Mouse (Mus musculus): ENCODE measurements around the gene Mlx.
"Not testable (repeated sequence)": the region's sequence is repeated elsewhere in the genome, so short reads cannot be mapped to it uniquely, and the experiment has no call there.

Mlx gene

DNA sequence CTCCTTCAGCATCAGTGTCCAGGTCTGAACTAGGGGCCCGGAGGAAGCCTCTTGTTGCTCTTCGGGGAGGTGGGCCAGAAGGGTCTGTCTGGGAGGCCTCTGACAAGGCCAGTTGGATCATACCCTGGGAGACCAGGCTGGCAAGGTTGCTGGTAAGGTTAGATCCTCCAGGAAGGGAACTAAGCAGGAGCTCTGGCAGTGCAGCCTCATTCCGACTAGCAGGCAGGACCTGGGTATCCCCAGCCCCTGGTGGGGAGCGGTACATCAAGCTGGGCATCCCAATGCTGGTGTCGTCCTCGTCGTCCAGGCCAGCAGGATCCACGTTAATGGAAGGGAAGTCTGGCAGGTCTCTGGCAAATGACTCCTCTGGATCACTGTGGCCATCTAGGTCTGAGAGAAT is 11.2 kb downstream of the Mlx start:
- DNase-seq (ENCODE audit: low read depth, low spot score) = no peak

DNA sequence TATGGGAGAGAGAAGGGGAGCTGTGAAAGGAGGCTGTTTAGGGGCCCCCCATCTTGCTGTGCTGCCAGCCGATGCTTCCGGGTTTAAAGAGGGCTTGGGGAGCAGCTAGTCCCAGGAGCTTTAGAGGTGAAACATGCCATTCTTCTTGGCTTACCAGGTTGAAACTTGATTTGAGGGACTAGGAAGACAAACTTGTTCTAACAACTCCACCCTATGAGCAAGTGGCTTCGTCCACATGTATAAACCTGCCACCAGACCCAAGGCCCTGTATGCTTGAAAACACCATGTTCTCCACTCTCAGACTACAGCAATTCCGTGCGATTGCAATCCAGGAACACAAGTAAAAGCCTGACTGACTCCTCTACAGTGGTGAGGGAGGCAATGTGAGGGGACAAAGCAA is 15.9 kb downstream of the Mlx start:
- DNase-seq (ENCODE audit: low read depth, low spot score) = no peak

DNA sequence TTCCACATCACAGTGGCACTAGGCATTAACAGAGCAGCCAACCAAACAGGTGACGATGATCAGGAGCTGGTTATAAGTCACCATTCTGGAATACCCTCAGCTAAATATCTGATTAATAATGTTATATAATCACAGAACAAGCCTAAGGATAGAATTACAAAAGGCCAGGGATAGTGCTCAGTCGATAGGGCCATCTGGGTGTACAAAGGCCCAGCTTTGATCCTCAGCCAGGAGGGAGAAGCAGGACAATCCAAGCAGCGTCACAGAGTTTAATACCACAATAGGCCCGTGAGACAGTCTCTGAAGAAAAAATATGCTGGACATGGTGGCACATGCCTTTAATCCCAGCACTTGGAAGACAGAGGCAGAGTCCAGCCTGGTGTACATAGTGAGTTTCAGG is 22.3 kb downstream of the Mlx start:
- no peak for DNase-seq (ENCODE audit: low read depth, low spot score)

DNA sequence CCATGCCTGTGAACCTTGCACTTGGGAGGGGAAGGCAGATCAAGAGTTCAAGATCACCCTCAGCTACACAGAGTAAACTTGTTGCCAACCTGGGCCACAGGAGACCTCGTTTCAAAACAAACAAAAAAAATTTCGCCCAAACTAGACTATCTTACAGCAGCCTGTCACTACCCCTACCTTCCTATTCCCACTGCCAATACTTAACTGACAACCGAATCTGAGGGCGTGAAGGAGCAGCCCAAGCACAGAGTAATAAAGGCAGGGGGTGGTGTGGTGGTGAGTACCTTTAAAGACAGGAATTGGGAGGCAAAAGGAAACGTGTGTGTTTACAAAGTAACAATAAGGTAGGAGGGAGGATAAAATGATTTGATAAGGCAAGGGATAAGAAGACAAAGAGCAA is 23.6 kb downstream of the Mlx start:
- DNase-seq (ENCODE audit: low read depth, low spot score) = no peak

DNA sequence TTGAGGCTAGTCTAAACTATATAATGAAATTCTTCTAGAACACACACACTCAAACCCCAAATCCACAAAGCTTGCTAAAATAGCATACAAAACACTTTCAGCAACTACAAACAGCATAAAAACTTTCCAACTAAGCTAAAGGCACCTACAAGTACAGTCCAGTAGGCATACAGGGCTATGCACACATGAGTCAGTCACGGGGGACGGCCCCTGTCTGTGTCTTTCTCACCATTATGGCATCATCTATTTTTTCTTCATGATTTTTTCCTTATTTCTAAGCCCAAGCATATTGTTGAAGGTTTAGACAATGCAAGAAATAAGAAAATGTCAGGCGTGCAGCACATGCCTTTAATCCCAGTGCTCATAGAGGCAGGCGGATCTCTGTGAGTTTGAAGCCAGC is 24.1 kb downstream of the Mlx start:
- no peak for DNase-seq (ENCODE audit: low read depth, low spot score)

DNA sequence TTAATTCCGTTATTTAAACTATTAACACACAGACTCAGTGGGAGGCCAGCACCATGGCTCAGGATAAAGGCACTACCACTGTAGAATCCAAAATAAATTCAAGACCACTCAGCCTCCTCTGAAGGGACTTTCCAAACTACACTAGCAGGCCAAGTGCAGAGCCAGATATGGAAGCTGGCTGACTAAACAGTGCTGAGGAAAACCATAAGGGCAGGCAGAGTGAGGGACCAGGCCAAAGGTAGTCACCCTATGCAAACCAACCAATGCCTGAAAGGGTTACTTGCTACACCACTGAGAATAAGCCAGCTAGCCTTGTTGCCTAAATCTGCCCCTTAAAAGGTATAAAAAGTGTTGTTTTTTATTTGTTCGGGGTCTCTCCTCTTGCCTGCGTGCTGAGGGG is 25.1 kb downstream of the Mlx start:
- DNase-seq (ENCODE audit: low read depth, low spot score) = no peak

DNA sequence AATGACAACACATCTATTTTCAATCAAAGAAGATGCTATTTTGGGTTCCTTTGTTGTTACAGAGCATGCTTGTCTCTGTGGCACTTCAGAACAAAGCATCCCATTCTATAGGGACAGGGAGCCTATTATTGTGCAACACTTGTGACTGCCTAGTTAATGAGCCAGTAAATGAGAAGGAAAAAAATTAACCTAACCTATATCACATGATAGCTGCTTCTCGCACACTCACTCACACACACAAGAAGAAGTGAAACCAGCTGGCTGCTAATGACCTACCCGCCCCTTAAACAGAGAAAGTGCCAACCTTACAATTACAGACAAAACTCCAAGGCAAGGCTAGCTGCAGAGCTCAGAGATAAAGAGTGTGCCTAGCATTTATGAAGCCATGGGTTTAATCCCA is 28.5 kb downstream of the Mlx start:
- no peak for DNase-seq (ENCODE audit: low read depth, low spot score)

DNA sequence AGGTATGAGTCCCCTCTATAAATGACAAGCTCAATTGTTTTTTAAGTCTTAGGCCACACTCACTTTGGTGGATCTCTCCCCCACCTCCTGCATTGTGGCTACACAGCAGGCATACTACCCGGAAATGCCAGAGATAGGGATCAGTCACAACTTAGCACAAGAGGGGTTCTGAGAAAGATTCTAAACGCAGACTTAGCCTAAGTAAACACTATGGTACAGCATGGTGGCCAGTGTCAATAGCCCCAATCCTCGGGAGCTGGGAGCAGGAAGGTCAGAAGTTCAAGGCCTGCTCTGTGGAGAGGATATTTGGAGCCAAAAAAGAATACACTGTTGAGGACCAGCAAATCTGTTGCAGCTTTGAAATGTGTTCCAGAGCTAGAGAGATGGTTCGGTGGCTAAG is 31.0 kb downstream of the Mlx start:
- DNase-seq (ENCODE audit: low read depth, low spot score) = no peak

DNA sequence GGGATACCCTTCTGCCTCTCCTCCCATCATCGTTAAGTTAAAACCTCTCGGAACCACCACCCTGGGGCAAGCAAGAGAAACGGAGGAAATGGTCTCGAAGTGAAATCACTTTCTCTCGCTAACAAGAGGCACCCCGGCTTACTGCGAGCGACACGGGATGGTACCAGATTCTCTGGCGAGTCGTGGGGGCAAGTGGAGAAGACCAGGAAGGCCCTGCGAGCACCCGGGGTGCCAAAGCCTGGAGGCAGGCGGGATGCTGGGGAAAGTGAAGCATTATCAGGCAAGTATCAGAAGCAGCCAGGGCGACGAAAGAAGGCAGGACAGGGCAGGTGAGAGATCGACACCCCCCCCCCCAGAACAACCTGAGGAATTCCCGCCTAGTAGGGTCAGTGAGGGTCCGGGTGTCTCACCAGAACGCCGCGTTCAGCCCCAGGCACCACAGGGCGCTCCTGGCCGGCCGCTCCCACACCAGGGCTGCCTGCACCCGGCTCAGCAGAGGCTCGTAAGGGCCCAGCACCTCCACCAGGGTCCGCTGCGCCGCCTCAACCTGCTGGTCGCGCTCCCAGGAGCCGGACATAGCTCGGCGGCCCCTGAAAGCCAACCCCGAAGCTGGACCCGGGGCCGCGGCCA is 32.2 kb downstream of the Mlx start:
- no peak for DNase-seq (ENCODE audit: low read depth, low spot score)

DNA sequence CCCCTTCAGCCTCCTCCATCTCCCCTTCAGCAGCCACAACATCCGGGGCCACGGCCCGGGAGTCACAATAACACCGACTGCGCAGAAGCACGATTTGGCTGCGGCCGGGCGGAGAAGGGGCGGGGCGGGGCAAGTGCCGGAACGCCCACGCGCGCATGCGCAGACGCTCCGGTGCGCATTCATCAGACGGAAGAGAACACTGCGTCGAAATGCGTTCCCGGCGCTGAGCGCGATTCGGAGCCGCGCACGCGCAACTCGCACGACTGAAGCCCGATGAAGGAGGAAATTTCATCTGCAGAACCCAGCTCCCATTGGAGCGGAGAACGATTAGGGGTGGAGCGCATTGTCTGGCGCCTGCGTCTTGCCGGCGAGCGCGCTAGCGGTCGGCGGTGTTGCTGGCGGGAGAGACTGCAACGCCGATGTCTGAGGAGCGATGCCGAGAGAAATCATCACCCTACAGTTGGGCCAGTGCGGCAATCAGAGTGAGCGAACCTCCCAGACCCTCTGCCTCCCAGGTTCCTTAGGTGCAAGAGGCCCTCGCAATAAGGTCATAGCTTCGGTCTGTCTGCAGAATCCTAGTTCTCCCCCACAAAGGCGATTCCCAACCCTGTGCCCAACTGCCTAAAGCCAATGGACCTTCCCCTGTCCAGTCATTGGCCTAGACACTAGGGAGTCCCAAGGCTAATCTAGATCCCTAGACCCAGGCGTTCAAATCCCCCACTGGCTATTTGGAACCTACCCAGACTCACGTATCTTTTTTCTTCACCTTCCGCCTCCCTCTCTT is 32.9 kb downstream of the Mlx start, which contains the start of the genes Retreg3 and Tubg1:
TSS of gene Retreg3 (minus strand) at position 133 of the 784 bp plus-strand sequence.
TSS of gene Tubg1 (plus strand) at position 178 of the 784 bp plus-strand sequence.
- DNase-seq (ENCODE audit: low read depth, low spot score) = peak; percentile 99

DNA sequence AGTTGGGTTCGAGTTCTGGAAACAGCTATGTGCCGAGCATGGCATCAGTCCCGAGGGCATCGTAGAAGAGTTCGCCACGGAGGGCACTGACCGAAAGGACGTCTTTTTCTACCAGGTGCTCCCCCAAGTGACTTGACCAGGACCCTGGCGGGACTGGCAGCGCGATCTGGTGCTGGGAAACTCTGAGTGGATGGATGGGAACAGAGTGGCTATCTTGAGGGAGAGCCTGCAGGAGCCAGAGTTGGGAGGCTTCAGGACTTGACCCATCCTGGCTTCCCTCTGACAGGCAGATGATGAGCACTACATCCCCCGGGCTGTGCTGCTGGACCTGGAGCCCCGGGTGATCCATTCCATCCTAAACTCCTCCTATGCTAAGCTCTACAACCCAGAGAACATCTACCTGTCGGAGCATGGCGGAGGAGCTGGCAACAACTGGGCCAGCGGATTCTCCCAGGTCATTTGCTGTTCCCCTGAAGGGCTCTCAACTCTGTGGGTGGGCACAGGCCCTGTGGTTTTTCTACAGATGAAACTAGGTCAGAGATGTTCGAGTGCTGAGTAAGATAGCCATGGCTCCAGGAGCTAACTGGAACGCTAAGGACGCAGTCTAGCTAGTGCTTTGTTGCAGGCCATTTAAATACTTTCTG is 33.6 kb downstream of the Mlx start:
- DNase-seq (ENCODE audit: low read depth, low spot score) = no peak

DNA sequence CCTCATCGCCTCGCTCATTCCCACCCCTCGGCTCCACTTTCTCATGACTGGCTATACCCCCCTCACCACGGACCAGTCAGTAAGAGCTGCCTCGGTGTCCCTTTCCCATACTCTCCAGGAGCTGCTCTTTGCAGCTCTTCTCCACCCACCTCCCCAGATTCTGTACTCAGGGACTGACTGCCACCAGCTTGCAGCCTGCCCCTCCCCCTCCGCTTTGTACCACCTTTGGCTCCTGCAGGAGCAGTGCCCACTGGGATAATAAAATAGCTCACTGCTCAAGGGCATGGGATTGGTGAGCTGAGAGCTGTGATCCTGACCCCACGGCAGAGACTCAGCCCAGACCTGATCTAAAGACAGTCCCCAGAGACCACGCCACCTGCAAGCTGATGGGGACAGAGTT is 37.4 kb downstream of the Mlx start:
- DNase-seq (ENCODE audit: low read depth, low spot score) = not testable (repeated sequence)

DNA sequence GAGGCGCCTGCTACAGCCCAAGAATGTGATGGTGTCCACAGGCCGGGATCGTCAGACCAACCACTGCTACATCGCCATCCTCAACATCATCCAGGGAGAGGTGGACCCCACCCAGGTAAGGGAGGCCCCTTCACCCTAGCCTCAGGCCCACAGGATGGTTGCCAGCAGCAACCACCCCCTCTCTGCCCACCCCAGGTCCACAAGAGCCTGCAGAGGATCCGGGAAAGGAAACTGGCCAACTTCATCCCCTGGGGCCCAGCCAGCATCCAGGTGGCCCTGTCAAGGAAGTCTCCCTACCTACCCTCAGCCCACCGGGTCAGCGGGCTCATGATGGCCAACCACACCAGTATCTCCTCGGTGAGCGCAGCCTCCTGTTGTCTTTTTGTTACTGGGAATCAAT is 37.9 kb downstream of the Mlx start:
- not testable (repeated sequence) for DNase-seq (ENCODE audit: low read depth, low spot score)

DNA sequence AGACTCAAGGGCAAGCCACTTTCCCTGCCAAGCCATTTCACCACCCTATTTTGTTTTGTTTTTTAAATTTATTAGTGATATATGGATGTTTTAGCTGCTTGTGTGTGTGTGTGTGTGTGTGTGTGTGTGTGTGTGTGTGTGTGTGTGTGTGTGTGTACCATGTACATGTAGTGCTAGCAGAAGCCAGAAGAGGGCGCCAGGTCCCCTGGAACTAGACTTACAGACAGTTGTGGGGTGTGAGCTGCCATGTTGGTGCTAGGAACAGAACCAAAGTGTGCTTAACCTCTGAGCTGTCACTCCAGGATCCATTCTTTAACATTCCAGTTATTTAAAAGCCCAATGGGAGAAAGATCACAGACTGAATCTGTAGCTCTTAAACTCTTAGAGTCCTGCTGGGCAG is 40.0 kb downstream of the Mlx start:
- no peak for DNase-seq (ENCODE audit: low read depth, low spot score)

DNA sequence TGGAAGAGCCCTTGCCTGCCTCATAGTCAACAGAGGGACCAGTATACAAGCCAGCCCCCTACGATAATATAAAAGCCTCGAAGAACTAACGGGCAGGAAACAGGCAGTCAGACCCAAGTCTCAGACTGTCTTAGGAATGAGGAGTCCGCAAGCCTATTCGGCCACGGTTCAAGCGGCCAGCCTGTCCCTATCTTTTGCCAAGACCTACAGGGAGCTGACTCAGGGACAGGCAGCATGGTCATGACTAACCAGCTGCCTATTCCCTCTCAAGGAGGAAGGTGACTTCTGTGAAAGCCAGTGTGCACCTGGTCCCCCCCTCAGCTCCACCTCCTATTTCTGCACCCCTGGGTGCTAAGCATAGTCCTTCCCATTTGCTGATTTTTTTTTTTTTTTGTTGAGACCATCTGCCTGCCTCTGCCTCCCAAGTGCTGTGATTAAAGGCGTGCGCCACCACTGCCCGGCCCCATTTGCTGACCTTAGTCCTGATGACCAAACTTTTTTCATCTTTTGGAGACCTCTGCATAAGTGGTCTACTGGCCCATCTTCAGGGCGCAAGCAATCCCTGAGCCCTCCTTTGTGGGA is 42.0 kb downstream of the Mlx start:
- no peak for DNase-seq (ENCODE audit: low read depth, low spot score)

DNA sequence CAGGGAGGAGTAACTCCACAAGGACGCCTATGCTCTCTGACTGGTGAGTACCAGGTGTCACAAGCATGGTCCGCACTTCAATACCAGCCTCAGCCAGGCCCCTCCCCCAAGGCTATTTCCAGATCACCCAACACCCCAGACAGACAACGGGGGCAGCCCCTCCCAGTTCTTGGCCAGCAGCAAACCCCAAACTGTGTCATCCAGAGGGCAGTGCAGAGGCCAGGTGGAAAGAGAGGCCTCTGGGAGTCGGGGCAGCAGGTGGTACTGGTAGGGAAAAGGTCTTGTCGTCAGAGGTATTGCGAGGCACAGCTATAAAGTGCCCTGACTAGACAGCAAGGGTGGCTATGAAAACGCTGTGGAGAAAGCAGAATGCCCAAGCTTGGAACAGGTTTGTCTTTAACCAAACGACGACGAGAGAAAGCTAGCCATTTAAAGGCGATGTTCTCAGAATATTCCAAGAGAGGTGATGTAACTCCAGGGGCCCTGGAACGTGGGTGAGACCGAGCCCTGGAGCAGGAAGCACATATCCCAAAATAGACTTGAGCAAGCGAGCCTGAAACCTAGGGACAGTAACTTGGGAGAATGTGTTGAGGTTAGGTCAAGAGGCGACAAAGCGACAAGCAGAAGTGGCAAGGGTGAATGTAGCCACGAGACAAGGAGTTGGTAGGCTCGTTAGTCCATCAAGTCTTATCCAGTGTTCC is 43.1 kb downstream of the Mlx start:
- no peak for DNase-seq (ENCODE audit: low read depth, low spot score)

DNA sequence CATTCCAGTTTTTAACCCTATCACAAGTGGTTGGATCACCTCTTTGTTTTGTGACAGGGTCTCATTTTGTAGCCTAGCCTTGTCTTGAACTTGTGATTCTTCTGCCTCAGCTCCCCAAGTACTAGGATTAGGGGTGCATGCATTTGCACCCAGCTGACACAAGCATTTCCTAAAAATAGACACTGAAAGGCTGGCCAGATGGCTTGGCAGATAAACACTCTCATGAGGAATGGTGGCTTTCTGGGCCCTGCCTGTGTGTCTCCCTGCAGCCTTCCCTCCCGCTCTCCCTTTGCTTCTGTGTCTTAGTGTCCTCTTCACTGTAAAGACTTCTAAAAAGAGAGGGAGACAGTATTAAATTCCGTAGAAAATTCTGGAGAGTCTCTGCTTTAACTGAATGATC is 44.1 kb downstream of the Mlx start:
- DNase-seq (ENCODE audit: low read depth, low spot score) = no peak

DNA sequence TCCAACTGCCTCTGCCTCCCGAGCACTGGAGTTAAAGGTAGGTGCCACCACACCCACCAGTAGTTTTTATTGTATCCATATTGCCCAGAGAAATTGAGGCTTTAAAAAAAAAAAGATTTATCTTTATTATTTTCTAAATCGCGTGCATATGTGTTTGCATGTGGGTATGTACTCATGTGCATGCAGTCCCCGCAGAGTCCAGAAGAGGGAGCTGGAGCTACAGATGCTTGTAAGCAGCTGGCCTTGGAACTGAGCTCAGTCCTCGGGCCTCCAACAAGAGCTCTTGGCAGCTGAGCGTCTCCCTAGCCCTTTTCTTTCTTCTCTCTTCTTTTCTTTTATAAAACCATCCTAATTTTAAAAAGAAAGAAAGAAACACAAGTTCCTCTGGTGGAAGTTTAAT is 44.6 kb downstream of the Mlx start:
- no peak for DNase-seq (ENCODE audit: low read depth, low spot score)

DNA sequence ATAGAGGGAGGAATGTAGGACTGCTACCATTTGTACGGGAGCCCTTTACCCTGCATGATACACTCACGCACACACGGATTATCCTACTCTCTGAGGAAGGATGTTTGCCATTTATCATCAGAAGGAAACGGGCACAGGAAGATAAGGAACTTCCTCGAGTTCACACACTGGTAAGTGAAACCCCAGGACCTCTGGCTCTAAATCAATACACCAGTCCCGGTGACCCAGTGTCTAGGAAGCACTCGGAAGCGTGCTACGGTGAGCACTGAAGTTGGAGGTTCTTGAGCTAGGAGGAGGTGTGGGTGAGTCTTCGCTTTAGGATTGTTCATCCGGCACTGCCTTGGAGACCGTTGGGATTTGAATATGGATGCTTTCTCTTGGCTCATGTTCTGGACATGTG is 46.0 kb downstream of the Mlx start:
- DNase-seq (ENCODE audit: low read depth, low spot score) = no peak

DNA sequence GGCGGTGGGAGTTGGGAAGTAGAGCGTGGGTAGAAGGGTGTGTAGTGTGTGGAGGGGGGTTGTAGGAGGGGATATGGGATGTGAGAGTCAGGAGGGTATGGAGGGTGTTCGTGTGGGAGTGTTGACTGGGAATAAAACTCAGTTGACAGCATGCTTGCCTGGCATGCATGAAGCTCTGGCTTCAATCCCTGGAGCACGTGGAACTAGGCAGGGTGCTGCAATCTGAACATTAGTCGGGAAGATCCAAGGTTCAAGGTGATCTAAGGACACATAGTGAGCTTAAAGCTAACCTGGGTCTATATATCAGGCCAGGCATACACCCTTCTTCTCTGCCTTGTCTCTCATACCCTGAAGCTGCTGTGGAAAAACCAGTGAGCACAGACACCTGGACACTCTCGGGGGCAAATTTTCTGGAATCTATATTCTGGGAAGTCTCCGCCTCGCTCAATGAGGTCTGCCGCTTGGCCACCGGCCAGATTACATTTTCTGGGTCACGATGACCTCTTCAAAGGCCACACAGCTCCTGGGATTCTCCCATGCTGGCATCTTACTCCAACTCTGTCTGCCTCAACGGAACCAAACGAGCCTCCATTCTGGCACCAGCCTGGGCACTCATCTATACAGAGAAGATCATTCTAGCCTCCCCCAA is 47.3 kb downstream of the Mlx start:
- no peak for DNase-seq (ENCODE audit: low read depth, low spot score)

DNA sequence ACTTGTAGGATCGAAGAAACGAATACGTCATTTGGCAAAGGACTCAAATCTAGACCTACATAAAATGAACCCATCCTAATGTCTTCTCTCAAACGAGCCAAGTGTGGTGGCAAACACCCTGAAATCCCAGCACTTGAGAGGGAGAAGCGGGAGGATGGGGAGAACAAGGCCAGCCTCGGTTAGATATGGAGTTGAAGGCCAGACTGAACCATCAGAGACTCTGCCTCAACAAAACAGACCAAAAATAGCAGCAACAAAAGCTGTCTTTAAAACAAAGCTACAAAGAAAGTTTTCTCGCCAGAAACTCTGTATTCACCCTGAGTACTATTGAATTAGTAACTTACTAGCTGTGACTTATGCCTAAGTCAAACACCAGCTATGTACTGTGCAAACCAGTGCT is 49.9 kb downstream of the Mlx start:
- no peak for DNase-seq (ENCODE audit: low read depth, low spot score)

All from retina, adult 2 months (tissue).